Mouse (Mus musculus) layer of hippocampus, adult 8-10 months (tissue): Measurements from ENCODE around the gene Dusp7. TPM values are rescaled to one million over a fixed set of nuclear protein-coding genes. Genes with fewer than 3 reads are reported as not detected.

Experiments used
- DNase-seq, 2 experiments: peaks; one replicate each; pipeline ENCODE4 v3.0.0; 2022; ENCODE audit warnings: low spot score in 2 of 2
- total RNA-seq, 4 experiments: library from RNA; stranded (reverse); gene quantifications; 2 replicates each; pipeline ENCODE4 v1.2.4; 2022

Gene Dusp7
- total RNA-seq, 4 experiments from 2014 or later = 78.0 to 84.8 (median 80.5) TPM

- no peak for DNase-seq
Observed at GRCm38 (mm10) chr9:106386181-106386864, 17.9 kb downstream of the Dusp7 start.

DNA sequence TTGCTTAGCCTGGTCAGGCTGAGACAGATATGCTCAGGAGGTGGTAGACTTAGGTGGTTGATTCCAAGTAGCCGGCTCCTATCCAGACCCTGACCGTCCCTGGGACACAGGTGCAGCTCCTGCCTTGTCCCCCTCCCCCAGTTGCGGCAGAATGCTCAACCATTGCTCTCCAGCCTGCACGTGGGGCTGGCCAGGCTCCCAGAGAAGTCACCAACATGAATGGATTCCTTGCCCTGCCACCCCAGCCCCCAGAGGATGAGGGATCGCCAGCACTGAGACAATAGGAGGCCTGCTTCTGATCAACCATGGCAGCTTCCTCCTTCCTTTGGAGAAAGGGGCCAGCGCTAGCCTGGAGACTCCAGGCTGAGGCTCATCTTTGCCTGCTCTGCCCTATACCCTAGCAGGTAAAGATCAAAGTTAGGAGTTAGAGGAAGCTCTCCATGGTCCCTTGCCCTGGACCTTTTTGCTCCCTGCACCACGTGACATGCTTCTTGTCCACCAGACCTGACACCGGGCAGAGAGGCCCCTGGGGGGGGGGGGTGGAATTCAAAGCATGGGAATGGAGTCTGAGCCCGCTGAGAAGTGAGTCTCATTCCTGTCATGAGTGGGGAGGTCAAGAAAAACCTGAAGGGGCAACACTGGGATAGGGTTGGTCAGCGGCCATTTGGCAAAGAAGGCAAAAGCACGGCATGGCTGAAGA is 24.5 kb downstream of the Dusp7 start:
- DNase-seq = no peak

DNA sequence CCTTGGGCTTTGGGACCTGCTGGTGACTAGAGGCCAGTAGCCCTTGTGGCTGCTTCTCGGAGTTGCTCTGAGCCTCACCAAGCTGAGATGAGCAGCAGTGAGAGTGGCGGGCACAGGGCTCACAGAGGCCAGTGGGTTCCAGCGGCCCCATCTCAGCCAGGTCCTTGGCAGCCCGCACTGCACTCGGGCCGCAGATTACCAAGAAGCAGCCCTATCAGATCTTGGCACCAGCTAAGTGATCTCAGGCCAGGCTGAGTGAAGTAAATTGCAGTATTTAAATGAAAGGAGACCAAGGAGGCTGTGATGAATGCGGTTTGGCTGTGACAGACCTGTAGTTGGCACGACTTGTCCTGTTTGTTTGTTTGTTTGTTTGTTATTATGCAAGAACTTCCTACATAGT is 25.1 kb downstream of the Dusp7 start:
- DNase-seq = no peak

- no peak for DNase-seq
Observed at GRCm38 (mm10) chr9:106394649-106395602, 26.5 kb downstream of the Dusp7 start.

GRCm38 (mm10) chr9:106397733-106398132 is 29.3 kb downstream of the Dusp7 start:
- no peak for DNase-seq

GRCm38 (mm10) chr9:106398667-106399311 is 30.4 kb downstream of the Dusp7 start:
- no peak for DNase-seq

DNA sequence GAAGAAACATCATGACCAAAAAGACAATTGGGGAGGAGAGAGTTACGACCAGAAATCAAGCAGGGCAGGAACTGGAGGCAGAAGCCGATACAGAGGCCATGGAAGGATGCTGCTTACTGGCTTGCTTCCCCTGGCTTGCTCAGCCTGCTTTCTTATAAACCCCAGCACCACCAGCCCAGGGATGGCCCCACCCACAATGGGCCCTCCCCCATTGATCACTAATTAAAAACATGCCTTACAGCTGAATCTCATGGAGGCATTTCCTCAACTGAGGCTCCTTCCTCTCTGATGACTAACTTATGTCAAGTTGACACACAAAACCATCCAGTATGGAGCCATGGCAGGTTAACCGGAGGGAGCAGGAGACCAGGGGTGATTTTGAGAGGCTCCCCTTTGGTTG is 31.4 kb downstream of the Dusp7 start:
- no peak for DNase-seq

- DNase-seq = no peak
Observed at GRCm38 (mm10) chr9:106402149-106402548, 33.7 kb downstream of the Dusp7 start.

DNA sequence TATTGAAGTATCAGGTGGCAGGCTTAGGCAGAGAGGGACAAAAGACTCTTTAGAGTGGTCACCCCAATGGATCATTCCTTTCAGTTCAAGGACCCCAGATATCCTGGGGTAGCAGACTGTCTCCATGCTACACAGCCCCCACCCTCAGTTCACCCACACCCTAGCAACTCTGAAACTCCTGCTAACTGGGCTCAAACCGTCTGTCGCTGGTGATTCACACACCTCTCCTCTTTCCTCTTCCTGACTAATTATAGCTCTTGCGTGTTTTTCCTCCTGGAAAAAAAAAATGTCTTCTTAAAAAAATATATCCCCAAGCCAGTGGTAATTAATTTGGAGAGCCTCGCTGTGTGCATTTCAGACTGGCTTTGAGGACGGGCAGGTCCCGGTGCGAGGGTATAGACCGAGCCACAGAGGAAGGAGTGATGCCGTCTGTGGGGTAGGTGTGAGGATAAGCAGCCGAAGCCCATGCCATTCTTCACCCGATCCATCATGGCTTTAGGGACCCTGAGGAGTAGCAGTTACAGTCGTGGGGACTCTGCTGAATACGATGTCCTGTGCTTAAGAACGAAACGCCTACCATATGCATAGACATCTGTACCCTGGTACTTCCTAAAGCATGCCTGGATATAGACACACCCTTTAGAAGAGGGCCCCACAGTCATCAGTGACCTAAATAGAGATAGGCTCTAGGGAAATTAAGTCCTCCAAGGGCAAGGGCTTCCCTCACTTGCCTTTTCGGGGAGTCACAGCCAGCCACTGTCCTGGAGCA is 34.4 kb downstream of the Dusp7 start:
- peak in 1 of 2 experiments; percentile 66 for DNase-seq

DNA sequence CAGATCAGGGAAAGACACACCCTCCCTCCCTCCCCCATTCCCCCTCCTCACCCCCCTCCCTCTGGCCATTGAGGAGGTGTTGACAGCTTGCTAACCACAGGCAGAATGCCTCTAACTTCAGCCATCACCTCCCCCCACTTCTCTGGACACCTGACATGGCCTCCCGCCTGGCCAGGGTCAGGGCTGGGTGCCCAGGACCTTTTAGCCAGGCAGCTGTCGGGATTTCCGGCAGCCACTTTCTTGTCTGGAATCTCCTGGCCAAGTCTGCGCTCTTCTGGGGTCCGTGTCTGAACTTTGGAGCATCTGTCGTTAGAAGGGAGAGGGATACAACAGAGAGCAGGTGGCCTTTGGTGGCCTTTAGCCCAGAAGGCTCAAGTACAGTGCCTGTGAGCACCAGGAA is 36.8 kb downstream of the Dusp7 start:
- no peak for DNase-seq

DNA sequence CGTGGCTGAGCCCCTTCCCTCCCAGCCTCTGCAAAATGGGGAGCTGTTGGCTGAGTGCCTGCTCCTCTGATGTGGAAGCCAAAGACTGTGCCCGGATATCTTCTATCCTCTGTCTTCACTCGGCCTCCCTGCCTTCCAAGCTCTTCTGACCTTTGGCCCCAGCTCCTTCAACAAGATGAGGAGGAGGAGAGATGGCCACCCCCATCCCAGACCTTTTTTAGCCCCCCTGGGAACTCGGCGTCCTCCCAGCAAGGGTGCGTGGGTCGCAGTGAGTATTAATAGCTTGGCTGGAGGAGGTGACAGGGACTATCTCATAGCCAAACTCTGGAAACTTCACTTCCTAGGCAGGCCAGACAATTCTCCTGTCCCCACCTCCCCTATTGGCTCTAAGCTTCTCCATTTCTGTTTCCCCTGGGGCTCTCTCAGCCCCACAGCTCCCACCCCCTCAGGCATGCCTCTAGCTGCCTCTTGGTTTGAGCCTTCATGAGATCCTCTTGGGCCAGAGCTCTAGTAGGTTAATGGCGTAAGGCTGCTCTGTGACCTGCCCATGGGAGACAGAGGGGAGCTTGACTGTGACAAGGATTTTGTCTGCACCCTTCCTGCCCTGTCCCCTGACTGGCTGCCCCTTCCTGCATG is 38.1 kb downstream of the Dusp7 start:
- DNase-seq = no peak

GRCm38 (mm10) chr9:106409096-106409495 is 40.7 kb downstream of the Dusp7 start:
- no peak for DNase-seq

- DNase-seq = no peak
Observed at GRCm38 (mm10) chr9:106410086-106410650, 41.7 kb downstream of the Dusp7 start.

DNA sequence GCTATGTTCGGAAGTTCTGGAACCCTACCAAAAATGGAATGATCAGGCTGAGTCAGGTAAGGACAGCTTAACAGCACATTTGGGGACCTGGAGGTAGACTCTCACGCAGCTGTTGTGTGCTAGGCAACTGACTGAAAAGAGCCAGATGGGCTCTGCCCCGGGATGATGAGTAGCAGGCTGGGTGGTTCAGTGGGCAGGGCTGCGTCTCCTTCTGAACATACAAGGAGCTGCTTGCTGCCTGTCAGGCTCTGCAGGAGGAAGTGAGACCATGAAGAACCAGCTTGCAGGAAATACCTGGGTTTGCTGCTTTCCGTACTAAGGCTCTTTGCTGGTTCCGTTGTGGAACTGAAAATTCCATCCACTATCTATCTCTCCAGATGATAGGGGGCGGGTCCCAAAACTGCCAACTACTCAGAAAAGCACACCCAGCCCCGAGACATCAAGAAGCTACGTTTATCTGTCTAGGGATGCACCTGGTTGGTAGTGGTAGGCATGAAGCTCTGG is 42.7 kb downstream of the Dusp7 start:
- peak in 1 of 2 experiments; percentile 59 for DNase-seq

- DNase-seq = no peak
Observed at GRCm38 (mm10) chr9:106411729-106412128, 43.3 kb downstream of the Dusp7 start.

DNA sequence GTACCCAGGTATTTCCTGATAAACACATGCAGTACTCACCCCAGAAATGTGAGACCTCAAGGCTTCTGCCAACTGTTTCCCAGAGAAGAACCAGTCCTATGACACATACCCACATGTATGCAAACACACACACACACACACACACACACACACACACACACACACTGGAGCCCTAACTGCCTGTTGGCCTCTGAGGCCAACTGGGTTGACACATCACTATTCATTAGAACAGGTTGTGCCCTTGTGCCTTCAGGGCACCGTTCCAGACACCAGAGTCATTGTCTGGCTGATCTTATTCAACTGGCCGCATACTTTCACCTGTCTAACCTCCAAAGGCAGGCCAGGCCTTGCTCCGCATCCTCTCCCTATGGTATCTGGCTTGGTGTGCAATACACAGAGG is 43.8 kb downstream of the Dusp7 start:
- DNase-seq = no peak

DNA sequence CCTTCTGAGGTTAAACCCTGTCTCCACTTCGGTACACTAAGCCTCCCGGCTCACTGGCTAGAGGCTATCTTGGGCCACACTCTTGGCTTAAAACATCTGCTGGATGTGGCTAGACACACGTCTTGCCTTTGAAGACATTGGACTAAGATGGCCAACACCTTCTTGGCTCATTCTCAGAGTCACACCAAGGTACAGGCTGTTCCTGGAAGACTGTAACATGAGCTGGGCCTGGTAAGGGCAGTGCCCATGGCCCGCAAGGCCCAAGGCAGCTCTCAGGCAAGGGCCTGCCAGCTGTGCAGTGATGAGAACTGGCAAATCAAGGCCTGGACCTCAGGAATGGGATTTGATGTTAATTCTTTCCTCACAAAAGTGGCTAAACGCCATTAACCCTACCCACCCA is 45.2 kb downstream of the Dusp7 start:
- no peak for DNase-seq

GRCm38 (mm10) chr9:106416826-106417225 is 48.4 kb downstream of the Dusp7 start:
- DNase-seq = no peak

GRCm38 (mm10) chr9:106417841-106418625 is 49.6 kb downstream of the Dusp7 start:
- DNase-seq = peak; percentile 89 to 93
